Mouse (Mus musculus) embryonic fibroblast, embryonic 13.5 days (primary cell): ENCODE measurements at regions not wholly inside any gene's neighbourhood (a gene's known extent, or its start where the extent isn't known, plus 50 kb on each side); places are given as distances from the start of the nearest gene placed in this dataset.

Experiments used
- CTCF ChIP-seq: IDR thresholded peaks from 2 replicates; pipeline ENCODE4 v1.5.1; 2011; ENCODE audit warnings: mild to moderate bottlenecking, control low read depth, low read length, moderate library complexity, borderline replicate concordance; ENCODE audit not compliant: insufficient read depth
- POLR2A ChIP-seq: IDR thresholded peaks from 2 replicates; pipeline ENCODE4 v1.6.1; 2011; ENCODE audit warnings: low read depth, mild to moderate bottlenecking, control low read depth, low read length, moderate library complexity

DNA sequence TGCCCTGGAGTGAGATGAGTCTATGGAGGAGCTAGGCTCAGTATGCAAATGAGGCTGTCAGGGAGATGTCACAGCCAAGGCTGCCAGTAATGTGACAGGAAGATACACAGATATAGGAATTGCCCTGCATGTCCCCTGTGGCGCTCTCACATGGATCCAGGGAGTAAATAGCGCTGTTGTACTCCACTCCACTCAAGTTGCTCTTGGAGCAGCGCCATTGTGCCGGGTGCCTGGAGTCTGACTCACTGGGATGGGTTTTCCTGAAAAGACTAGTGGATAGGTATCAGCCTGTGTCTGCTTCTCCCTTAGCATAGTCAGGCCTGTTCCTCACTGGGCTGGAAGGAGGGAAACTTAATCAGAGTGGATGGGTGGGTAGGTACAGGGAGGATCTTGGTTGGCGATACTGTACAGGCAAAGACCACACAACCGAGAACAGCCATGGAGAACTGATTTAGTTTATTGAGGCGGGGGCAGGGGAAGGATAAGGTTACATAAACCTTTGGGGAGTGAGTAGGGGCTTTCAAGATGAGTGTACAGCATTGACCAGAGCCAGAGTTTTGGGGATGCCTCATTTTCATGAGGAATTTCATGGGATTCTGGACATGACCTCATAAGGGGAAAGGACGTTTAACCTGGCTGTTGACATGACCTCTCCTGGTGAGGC is 497.5 kb upstream of the Kcnab2 start:
- TF ChIP-seq CTCF (no peak), POLR2A (no peak)
